Mouse (Mus musculus) splenic B cell, adult 2 months (primary cell): Measurements from ENCODE around the gene Cxcl17.
"Not testable (repeated sequence)": the region's sequence is repeated elsewhere in the genome, so short reads cannot be mapped to it uniquely, and the experiment has no call there.

Experiments used
- DNase-seq: peaks from one replicate; pipeline ENCODE4 v3.0.0-alpha.2; 2011; ENCODE audit warnings: low read depth, low spot score
- H3K27me3 ChIP-seq: 2 replicates; pipeline ENCODE4 v1.6.1; 2012; ENCODE audit warnings: mild to moderate bottlenecking, low read length, moderate library complexity, mixed read lengths; ENCODE audit not compliant: control insufficient read depth, poor library complexity, insufficient read depth, severe bottlenecking
- H3K36me3 ChIP-seq: 2 replicates; pipeline ENCODE4 v1.6.1; 2012; ENCODE audit warnings: mild to moderate bottlenecking, low read length, moderate library complexity, mixed read lengths; ENCODE audit not compliant: control insufficient read depth, poor library complexity, insufficient read depth, severe bottlenecking

The Cxcl17 gene

GRCm38 (mm10) chr7:25402671-25403101, 10.0 kb downstream of the Cxcl17 start:
- Histone ChIP-seq H3K36me3 (no peaks in the 10 kb centered on the region), H3K27me3 (no peaks in the 10 kb centered on the region)
- peak; percentile 79 for DNase-seq

GRCm38 (mm10) chr7:25401986-25402385, 10.7 kb downstream of the Cxcl17 start:
- no peak for DNase-seq
- H3K27me3 ChIP-seq, result no peaks in the 10 kb centered on the region
- no peaks in the 10 kb centered on the region for H3K36me3 ChIP-seq

DNA sequence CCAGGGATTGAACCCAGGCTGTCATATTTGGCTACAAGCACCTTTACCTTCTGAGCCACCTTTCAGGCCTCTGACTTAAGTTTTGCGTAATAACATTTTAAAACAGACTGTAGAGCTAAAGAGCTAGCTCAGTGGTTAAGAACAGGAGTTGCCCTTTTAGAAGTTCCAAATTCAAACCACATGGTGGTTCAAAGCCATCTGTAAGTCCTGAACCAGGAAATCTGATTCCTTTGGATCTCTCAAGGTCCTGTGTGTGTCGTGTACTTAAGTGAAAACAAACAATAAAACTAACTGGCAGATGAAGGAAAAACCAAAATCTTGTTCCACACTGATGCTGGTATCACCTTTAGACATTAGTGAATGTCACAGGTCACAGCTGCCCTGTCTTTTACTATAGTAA, 11.1 kb downstream of the Cxcl17 start:
- no peaks in the 10 kb centered on the region for H3K36me3 ChIP-seq
- no peaks in the 10 kb centered on the region for H3K27me3 ChIP-seq
- DNase-seq, result no peak

GRCm38 (mm10) chr7:25399028-25399427, 13.7 kb downstream of the Cxcl17 start:
- DNase-seq, H3K27me3 ChIP-seq, H3K36me3 ChIP-seq: not testable (repeated sequence)

- no peak for DNase-seq
- H3K36me3 ChIP-seq, result no peaks in the 10 kb centered on the region
- no peaks in the 10 kb centered on the region for H3K27me3 ChIP-seq
Measured at GRCm38 (mm10) chr7:25398610-25399009, 14.1 kb downstream of the Cxcl17 start, which contains the start of gene Lipe. Lipe (minus strand) TSS chr7:25398710.

GRCm38 (mm10) chr7:25396621-25397020, 16.1 kb downstream of the Cxcl17 start:
- no peak for DNase-seq
- no peaks in the 10 kb centered on the region for H3K27me3 ChIP-seq
- no peaks in the 10 kb centered on the region for H3K36me3 ChIP-seq

GRCm38 (mm10) chr7:25395558-25396521, 16.8 kb downstream of the Cxcl17 start:
- no peaks in the 10 kb centered on the region for H3K27me3 ChIP-seq
- H3K36me3 ChIP-seq, result no peaks in the 10 kb centered on the region
- DNase-seq, result peak; percentile 94

- DNase-seq, result peak; percentile 75
- no peaks in the 10 kb centered on the region for H3K27me3 ChIP-seq
- no peaks in the 10 kb centered on the region for H3K36me3 ChIP-seq
Measured at GRCm38 (mm10) chr7:25395186-25395557, 17.5 kb downstream of the Cxcl17 start.

DNA sequence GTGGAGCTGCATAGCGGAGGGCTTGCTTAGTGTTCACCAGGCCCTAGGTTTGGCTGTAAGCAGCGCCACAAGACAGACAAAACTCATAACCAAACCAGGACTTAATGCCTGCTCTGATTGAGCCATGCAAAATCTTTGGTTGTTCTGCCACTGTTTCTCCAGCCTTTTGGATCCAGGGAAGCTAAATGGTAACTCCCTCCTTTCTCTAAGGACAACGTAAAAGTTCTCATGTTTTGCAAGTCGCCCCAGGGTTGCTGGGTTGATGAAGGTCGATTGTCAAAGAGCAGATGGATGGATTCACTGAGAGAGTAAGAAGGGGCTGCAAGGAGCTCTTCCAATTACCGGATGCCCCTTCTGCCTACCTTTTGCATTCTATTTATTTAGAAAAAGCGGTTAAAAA, 17.9 kb downstream of the Cxcl17 start:
- H3K36me3 ChIP-seq, result no peaks in the 10 kb centered on the region
- no peaks in the 10 kb centered on the region for H3K27me3 ChIP-seq
- no peak for DNase-seq

GRCm38 (mm10) chr7:25393451-25394210, 19.1 kb downstream of the Cxcl17 start:
- Histone ChIP-seq H3K36me3 (no peaks in the 10 kb centered on the region; the same call in 1 of the 2 replicates), H3K27me3 (no peaks in the 10 kb centered on the region)
- DNase-seq, result no peak

GRCm38 (mm10) chr7:25392851-25393250, 19.8 kb downstream of the Cxcl17 start:
- no peaks in the 10 kb centered on the region; the same call in 1 of the 2 replicates for H3K36me3 ChIP-seq
- DNase-seq, result no peak
- no peaks in the 10 kb centered on the region for H3K27me3 ChIP-seq

DNA sequence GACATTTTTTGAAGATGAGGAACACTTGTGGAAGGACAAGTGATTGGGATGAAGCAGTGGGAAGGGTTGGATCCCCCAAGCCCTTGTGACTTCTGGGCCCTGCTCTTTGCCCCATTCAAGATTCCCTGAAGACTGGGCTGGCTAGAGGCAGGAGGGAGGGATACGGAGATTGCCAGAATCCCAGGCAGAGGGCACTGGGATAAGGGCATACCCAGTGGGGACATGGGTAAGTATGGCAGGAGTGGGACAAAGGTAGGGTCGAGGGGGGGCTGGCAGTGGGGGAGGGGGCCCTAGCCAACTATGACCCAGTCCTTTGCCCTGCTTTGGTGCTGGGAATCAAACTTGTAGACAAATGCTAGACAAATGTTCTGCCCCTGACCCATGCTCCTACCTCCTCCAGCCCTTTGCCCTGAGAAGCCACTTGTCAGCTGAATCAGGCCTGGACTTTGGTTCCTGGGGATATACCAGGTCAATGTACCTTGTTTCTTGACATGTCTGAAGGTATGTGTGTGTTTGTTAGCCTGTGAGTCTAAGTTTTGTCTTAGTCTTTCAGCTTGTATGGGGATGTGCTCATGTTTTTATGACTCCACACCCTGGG, 20.7 kb downstream of the Cxcl17 start:
- no peak for DNase-seq
- H3K36me3 ChIP-seq, result peaks cover 5% of the 10 kb centered on the region; the same call in 1 of the 2 replicates
- H3K27me3 ChIP-seq, result no peaks in the 10 kb centered on the region

DNA sequence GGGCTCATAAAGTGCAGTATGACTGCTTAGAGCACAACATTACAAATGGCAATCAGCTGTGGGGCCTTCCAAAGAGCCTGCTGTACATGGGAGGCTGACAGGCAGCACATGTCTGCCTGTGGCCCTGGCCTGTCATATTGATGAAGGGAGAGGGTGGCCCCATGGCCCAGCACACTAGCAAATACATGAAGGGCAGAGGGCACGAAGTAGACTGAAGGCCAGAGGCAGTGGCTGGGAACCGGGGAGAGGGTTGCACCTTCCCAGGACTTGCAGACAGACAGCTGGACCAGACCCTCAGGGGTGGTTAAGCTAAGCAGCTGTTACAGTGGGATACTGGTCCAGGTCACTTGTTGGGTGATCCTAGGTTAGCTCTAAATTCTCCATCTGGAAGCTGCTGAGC, 21.7 kb downstream of the Cxcl17 start:
- Histone ChIP-seq H3K27me3 (no peaks in the 10 kb centered on the region), H3K36me3 (peaks cover 6% of the 10 kb centered on the region; the same call in 1 of the 2 replicates)
- DNase-seq, result no peak

- DNase-seq, result no peak
- Histone ChIP-seq H3K27me3 (no peaks in the 10 kb centered on the region), H3K36me3 (peaks cover 6% of the 10 kb centered on the region; the same call in 1 of the 2 replicates)
Measured at GRCm38 (mm10) chr7:25390054-25390770, 22.5 kb downstream of the Cxcl17 start.
